Mouse (Mus musculus) adrenal gland, postnatal 25 days (tissue): ENCODE data around the gene Olfr156. TPM values are rescaled to one million over a fixed set of nuclear protein-coding genes. Genes with fewer than 3 reads are reported as not detected.
"Not testable (repeated sequence)": the region's sequence is repeated elsewhere in the genome, so short reads cannot be mapped to it uniquely, and the experiment has no call there.

Experiments used
- DNase-seq: peaks from one replicate; pipeline ENCODE4 v3.0.0; 2021; ENCODE audit warnings: mixed read lengths
- long read RNA-seq: library from polyadenylated mRNA; stranded (forward); transcript quantifications from one replicate; pipeline ENCODE4 v2.0.0, GENCODE M21; 2021
- total RNA-seq: library from RNA; stranded (reverse); gene quantifications from 2 replicates; pipeline ENCODE4 v1.2.3, GENCODE M21; 2021

Gene Olfr156
- total RNA-seq = not detected in 2 replicates
- long read RNA-seq = 0 reads

DNA sequence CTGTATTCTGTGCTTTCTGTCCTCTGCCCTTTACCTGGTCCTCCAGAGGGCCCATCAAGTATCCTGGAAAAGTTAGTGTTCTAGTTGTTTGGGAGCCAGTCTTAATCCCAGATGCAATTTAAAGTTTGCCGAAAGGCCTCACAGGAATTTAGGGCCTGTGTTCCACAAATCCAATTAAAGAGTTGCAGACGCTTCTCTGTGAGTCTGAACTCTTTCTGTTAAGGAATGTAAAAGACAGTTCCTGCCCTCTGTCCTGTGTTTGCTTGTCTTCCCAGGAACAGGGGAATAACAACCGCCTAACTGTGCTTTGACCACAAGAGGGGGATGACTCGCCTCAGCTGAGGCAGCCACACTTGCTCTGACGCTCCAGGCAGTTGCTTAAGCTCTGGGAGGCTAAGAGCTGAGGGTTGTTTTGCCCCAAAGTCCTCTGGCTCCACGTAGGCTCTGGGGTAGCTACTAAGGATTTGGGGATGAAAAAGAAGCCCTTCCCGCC is at the start of gene Olfr156:
TSS of gene Olfr156 (minus strand) at position 51 of the 493 bp plus-strand sequence.
- peak; percentile 6 for DNase-seq

DNA sequence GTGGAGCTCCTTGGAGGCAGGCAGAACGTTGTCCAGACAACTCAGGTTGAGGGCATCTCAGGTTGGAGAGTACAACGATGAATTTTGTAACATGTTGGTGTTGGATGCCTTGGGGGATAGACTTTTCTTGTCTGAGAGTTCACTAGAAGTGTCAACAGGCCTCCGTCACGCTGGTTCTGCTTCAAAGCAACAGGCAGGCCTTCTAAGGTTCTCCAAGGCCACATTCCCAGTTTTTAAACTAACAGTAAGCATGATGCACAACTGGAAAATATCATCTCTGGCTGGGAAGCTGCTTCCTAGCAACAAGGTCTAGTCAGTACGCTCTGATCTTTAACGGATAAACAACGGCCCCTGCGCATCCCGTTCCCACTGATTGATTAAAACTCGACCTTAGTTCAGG is 46.1 kb upstream of the Olfr156 start:
- no peak for DNase-seq

DNA sequence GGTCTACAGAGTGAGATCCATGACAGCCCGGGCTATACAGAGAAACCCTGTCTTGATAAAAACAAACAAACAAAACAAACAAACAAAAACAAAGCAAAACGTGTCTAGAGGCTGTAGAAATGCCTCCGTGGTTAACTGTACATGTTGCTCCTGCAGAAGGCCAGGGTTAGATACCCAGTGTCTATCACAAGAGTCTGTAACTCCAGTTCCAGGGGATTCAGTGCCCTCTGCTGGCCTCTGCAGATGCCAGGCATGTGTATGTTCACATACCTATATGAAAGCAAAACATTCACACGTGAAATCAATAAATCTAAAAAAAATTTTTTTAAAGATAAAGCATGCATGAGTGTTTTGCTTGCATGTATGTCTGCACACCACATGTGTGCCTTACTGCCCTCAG is 39.6 kb upstream of the Olfr156 start:
- DNase-seq = no peak

DNA sequence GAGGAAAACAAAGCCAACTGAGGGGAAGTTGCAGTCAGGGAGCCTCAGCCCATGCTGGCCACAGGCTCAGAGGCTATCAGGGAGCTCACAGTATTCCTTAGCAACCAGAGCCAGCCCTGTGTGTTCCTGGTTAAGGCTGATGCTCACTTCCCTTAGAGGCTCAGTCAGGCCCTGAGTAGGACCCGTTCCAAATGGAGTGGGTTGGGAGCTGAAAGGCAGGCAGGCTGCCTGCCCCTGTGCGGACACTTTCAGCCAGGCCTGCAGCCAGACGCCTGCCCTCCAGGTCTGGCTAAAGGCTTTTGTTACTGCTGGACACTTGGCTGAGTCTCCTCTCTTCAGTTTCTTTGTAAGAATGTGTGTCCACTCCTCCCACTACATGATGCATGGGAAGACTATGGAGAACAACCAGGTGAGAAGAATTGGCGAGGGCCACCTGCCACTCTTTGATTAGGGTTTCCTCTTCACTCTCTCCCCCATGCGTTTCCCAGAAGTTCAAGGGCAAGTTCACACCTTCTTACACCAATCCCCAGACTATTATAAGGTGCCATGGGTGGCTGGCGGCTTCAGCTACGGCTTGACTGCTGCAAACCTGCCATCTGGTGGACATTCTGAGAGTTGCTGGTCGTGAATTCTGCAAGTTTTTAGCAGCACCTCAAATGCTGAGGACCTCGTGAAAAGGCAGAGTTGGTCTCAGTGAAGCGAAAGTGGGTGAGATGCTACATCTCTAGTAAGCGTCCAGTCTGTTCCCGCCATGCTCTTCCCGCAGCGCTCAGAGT is 37.2 kb upstream of the Olfr156 start:
- peak; percentile 63 for DNase-seq

DNA sequence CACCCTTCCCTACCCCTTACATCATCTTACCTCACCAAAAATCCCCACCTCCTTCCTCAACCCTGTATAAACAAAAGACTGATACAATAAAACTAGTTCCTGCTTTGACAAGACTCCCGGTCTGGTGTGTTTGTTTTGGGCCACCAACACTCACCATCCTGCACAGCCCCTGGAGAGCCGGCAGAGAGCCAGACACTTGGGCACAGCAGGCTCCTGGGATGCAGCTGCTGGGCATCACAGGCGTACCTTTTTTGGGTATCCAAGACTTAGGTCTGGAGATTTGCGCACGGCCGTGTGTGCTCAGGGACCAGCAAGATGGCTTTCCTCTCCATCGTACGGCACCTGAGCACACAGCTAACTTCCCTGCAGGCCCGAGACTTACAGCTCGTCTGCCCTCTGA is 36.2 kb upstream of the Olfr156 start:
- no peak for DNase-seq

DNA sequence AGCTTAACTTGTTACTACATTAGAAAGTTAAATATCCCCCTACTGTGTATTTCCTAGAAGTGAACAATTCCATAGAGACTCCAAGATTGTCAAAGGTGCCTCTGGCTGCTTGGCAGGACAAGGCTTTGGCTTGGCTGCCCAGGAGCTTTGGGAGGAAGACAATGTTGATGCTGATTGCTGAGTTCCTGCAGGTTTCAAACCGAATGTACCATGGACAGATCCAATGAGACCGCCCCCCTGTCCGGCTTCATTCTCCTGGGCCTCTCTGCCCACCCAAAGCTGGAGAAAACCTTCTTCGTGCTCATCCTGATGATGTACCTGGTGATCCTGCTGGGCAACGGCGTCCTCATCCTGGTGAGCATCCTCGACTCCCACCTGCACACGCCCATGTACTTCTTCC is 30.4 kb upstream of the Olfr156 start:
- no peak for DNase-seq

DNA sequence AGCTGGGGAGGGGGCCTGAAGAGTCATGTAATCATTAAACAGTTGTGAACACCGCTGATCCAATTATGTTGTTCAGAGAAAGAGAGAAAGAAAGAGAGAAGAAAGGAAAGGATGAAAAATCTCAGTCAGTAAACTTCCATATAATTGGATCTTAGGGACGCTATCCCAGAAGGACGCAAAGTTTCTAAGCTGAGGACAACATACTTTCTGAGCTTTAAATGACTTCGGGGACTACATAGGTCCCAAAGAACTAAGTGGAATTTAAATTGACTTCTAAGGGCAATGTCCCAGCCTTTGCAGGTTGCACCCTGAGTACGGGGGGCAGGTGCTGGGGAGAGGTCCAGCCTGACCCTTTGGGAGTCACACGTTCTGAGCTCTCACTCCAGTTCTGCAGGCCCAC is 27.6 kb upstream of the Olfr156 start, which contains the start of gene Olfr155:
TSS of gene Olfr155 (plus strand) at position 301 of the 400 bp plus-strand sequence.
- no peak for DNase-seq

DNA sequence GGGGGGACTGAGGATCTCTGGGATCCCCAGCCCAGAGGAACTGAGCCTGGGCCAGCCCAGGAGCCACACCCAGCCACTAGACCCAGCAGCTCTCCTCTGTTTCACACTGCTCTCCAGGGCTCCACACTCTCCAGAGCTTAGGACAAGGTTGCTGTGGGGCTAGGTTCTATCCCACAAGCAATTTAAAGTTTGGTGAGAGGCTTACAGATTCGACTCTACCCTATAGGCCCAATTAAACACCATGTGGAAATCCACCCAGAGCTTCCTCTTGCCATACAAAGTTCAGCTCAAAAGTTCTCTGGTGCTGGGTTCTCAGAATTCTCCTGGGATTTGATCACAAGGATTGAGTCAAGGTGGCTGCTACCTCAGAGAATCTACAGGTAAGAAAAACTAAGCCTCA is 16.4 kb upstream of the Olfr156 start, which contains the start of gene Olfr157:
TSS of gene Olfr157 (minus strand) at position 101 of the 400 bp plus-strand sequence.
- no peak for DNase-seq

DNA sequence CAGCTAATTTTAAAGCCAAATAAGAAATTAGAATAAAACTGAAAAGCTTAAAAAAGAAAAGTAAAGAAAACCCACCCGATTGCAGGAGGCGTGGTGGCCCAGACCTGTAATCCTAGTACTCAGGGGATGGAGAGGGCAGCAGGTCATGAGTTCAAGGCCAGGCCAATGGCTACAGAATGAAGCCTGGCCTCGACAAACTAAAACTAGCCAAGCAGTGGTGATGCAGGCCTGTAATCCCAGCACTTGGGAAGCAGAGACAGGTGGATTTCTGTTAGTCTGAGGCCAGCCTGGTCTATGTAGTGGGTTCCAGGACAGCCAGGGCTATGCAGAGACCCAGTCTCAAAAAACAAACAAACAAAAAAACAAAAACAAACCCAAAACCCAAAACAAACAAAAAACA is 14.6 kb upstream of the Olfr156 start:
- DNase-seq = no peak

DNA sequence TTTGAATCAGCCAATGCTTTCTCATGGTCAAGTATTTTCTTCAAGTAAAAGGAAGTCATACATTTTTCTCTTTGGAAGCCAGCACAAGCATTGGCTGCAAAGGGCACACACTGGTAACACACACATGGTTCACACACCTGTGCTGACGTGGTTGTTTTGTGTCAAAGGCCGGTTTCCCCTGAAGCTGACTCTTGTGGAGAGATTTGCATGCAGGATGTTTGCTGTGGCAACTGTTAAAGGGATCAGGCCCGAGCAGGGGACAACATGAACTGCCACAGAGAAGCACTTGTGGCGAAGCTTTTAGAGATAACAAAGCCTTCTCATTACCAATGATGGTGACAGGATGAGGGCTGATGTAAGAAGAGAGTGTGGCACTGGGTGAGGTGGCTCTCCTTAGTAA is 11.1 kb upstream of the Olfr156 start:
- no peak for DNase-seq

DNA sequence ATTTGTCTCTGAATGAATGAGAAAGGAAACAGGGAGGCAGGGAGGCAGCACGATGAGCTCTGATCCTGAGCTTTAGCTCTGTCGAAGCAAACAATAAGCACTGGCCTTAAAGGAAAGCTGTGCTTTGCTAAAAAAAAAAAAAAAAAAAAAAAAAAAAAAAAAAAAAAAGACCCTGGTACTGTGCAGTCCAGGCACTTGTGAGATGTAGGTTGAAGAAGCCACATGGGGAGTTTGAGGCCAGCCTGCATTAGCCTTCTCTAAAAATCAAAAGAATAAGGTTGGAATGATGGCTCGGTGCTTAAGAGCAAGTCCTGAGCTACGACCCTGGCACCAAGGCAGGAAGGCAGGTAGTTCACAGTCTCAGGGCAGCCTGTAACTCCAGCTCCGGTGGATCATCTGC is 10.1 kb upstream of the Olfr156 start:
- no peak for DNase-seq

DNA sequence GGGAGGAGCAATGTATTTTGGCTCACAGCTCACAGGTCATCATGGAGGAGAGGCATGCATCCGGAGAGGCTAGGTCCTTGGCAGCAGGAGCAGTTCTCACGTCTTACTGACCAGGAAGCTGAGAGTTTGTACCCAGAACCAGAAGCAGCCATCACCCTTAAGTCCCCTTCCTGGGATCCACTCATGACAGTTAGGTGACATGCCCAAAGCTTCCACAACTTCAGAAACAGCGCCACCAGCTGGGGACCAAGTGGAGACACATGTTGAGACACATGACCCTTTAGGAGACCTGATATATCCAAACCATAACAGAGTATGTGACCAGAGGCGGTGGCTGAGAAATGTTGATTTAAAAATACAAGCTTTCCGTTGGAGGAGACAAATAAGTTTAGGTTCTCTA is 8.3 kb upstream of the Olfr156 start:
- no peak for DNase-seq

DNA sequence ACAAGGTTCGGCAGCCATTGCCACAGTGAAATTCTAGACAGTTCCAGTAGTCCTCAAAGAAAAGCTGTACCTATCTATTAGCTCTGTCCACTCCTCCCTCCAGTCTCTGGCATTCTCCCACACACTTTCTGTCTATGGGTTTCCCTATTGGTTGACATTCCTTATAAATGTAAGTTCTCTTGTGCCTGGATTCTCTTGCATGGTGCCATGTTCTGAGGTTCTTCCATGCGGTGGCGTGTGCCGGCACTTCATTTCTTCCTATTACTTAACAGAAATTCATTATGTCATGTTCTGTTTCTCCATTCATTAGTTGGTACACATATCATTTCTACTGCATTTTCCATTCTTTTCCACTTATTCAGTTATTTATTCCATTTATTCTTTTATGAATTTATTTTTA is 5.1 kb upstream of the Olfr156 start:
- DNase-seq = no peak

DNA sequence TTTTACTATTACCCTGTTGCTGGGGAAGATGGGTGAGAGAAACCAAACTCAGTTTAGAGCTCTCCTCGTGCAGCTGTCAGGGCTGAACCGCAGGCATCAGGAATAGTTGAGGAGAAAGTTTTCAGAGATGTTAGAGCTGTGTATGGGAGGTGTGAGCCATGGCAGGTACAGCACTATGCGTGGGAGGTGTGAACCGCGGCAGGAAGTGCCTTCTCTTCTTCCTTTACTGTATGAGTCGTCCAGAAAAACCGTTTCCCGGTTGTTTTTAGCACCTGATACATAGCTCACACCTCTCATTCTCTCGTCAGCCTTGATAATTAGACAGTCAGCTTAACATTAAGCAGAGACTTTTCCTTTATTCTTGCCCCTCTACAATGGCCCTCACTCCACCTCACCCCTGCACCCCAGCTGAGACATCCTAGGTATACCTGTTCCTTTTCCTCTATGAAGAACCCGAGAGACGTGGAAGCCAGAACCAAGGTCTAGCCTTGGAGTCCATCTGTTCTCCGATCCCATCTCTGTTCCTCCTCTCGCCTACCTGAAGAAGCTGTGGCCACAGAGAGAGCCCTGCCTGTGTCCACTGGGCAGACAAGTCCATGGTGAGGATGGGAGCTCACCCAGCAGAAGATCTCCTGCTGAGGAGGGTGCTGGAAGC is 672 bp downstream of the Olfr156 start:
- no peak for DNase-seq

DNA sequence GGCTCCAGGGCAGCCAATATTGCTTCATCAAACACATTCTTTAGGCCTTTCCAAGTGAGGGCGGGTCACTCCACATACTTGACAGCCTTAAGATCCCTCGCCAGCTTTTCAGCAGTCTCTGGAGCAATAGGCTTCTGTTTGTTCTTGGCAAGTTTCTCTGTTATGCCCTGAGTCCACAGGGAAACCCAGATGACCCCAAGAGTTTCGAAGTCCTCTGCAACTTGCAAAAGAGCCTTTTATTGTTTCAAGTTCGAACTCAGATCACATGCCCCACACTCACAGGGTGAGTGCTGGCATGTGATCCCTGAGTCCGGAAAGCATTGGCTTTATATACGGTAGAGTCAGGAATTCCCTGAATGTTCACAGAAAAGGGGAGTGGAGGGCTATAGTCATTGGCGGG is 24.8 kb downstream of the Olfr156 start:
- no peak for DNase-seq

DNA sequence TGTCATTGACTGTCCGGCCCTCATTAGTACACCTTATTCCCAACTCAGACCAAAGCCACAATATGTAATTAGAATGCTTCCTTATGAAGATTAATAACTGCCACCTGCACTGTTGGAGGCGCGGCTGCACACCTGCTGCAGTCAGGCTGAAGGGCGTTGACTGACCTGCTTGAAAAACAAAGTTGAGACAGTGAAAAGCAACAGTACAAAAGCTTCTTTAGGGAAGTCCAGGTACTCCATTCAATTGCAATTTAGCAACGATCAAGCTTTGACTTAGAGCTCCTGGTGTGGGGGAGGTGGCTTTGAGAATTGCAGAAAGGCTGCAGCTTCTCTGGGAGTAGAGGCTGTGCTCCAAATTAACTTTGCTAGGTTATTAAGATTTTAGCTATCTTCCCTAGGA is 27.9 kb downstream of the Olfr156 start:
- DNase-seq = not testable (repeated sequence)

DNA sequence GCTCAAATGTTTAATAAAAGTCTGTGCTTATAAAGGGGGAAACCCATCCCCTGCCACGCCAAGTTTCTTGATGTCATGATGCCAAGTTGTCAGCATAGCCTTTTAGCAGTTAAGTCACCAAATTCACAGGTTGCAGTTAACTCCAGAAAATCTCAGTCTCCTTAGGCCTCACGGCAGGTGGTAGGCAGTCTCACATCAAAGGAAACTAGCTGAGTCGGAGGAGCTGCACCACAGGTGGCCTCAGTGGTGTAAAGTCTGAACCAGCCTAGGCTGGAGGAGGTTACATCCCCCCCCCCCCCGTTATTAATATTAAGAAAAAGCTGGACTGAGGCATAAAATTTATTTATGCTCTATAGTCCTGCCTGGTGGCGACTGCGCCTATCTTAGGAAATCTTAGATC is 28.4 kb downstream of the Olfr156 start:
- no peak for DNase-seq

DNA sequence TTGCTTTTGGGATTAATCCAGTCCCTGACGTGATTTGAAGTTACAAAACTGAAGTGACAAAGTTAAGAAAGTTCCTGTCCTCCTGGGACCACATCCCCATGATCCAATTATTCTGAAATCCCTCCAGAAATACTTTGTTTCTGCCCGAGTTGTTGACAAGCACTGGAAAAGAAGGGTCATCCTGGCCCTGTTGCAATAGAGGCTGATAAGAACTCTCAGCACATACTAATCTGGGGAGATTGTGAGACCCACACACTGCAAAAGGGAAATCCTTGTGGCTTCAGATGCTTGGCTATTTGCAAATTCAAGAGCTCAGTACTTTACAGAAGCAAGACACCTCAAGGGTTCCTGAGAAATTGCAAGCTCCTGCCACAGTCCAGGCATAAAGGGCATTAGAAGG is 51.4 kb downstream of the Olfr156 start:
- no peak for DNase-seq

DNA sequence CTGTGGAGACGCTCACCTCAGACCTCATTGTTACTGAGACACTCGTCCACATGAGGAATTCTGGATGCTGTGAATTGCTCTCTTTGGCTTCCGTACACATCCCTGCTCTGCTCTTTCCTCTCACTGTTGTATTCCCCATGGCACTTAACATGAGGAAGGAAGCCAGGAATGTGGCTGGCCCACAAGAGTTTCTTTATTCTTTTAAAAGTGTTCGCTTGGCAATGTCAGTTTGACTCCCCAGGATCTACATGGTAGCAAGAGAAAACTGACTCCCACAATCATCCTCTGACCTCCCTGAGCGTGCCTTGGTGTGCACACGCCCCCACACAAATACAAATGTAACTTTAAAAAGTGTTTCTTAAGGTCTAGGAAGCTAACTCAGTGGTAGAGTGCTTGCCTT is 52.1 kb downstream of the Olfr156 start:
- DNase-seq = no peak

DNA sequence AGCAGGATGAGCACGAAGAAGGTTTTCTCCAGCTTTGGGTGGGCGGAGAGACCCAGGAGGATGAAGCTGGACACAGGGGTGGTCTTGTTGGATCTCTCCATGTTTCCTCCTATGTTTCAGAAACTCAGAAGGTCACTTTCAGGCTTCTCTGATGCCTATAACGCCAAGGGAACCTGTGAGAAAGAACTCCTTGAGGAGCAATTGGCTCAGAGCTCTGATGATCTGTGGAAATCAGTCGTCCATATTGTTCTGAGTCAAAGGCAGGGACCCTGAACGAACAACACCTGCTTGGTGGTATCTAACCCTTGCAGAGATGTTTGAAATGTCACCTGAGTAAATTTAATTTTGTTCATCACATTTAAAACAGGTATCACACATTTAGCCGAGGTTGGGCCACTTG is 52.8 kb downstream of the Olfr156 start, which contains the start of gene Olfr159:
TSS of gene Olfr159 (minus strand) at position 101 of the 400 bp plus-strand sequence.
- DNase-seq = no peak
